Mouse (Mus musculus) megakaryocyte, embryonic 14.5 days (primary cell): ENCODE data around the gene Tsen2.

Experiments
- FLI1 ChIP-seq: IDR thresholded peaks from 2 replicates; pipeline ENCODE4 v1.6.1; 2012; ENCODE audit warnings: low read length, inconsistent platforms, mixed read lengths
- GATA1 ChIP-seq: IDR thresholded peaks from 3 replicates; pipeline ENCODE4 v1.6.1; 2012; ENCODE audit warnings: mixed read lengths, low read length, inconsistent platforms, borderline replicate concordance

GRCm38 (mm10) chr6:115610301-115610700 is 65.8 kb downstream of the Tsen2 start:
- TF ChIP-seq GATA1 (no peak), FLI1 (no peak)
